21 mouse cellular contexts compared by ENCODE assay signal in genomic region chr4:45498345-45498744, GRCm38 (mm10). TPM values are rescaled to one million over a fixed set of nuclear protein-coding genes. Genes with fewer than 3 reads are reported as not detected.
DNase-seq lines count a peak whose midpoint lies in the region; ATAC-seq lines count a peak whose summit lies in the region.
"Had no signal": no experiment of that assay in that cellular context is flagged by ENCODE, and none has a peak within 500 bp of the region (broad histone marks: within the 10 kb centered on the region; RNA-seq: fewer than 3 reads in every experiment).

No protein-coding gene starts in this region.

- no peak for ATAC-seq in forebrain, embryonic 11.5 days (replicated peaks; ENCODE audit: low FRiP score)
- no peak for ATAC-seq in forebrain, embryonic 15.5 days (replicated peaks)
- ATAC-seq in hindbrain, embryonic 14.5 days (ENCODE audit: low FRiP score), result no peak
- no peak for ATAC-seq in neural tube, embryonic 11.5 days (ENCODE audit: insufficient read depth, low FRiP score, low TSS enrichment)

- no peaks in the 10 kb centered on the region for H3K36me3 ChIP-seq in forebrain, embryonic 11.5 days (ENCODE audit: control insufficient read depth, insufficient read depth, low read length)
- H3K36me3 ChIP-seq in forebrain, embryonic 15.5 days, result no peaks in the 10 kb centered on the region
- H3K36me3 ChIP-seq in hindbrain, embryonic 10.5 days, result no peaks in the 10 kb centered on the region
- no peaks in the 10 kb centered on the region for H3K36me3 ChIP-seq in hindbrain, embryonic 14.5 days (replicated peaks; ENCODE audit: control insufficient read depth, insufficient read depth)
- no peaks in the 10 kb centered on the region for H3K36me3 ChIP-seq in neural tube, embryonic 11.5 days (ENCODE audit: control insufficient read depth, insufficient read depth, low read length)
- no peaks in the 10 kb centered on the region for H3K36me3 ChIP-seq in limb, embryonic 10.5 days
- H3K36me3 ChIP-seq: kidney, embryonic 15.5 days; limb, embryonic 13.5 days had no signal

- H3K4me2 ChIP-seq in forebrain, embryonic 11.5 days (ENCODE audit: low read depth, low read length, severe bottlenecking), result no peak overlapping the region
- H3K4me2 ChIP-seq in forebrain, embryonic 15.5 days (replicated peaks), result no peak overlapping the region
- no peak overlapping the region for H3K4me2 ChIP-seq in hindbrain, embryonic 14.5 days (replicated peaks)
- H3K4me2 ChIP-seq in neural tube, embryonic 11.5 days (ENCODE audit: low read depth), result no peak overlapping the region
- H3K4me2 ChIP-seq: kidney, embryonic 15.5 days; limb, embryonic 13.5 days had no signal

- no peak for DNase-seq in forebrain, embryonic 11.5 days (ENCODE audit: low spot score)
- DNase-seq in hindbrain, embryonic 10.5 days (ENCODE audit: low spot score), result no peak
- DNase-seq in hindbrain, embryonic 14.5 days (ENCODE audit: low spot score), result no peak
- no peak for DNase-seq in neural tube, embryonic 11.5 days (ENCODE audit: low spot score)
- no peak for DNase-seq in neural tube, embryonic 10.5 days (ENCODE audit: extremely low spot score, low spot score)
- no peak for DNase-seq in limb, embryonic 10.5 days (ENCODE audit: low spot score)
- DNase-seq in gastrocnemius, adult 8-10 months (ENCODE audit: low spot score in 2 of 2), result no peak
- DNase-seq: adrenal gland, adult 2 months; cerebellum, adult 2 months; gastrocnemius, postnatal 10 days; heart, adult 11 months; heart, postnatal 4 days; lung, postnatal 10 days; midbrain, embryonic 14.5 days; right cerebral cortex, adult 18-20 months; thymus, postnatal 14 days had no signal

- no peaks in the 10 kb centered on the region for H3K9me3 ChIP-seq in forebrain, embryonic 11.5 days (ENCODE audit: control insufficient read depth, low read length)
- H3K9me3 ChIP-seq in forebrain, embryonic 15.5 days, result no peaks in the 10 kb centered on the region
- H3K9me3 ChIP-seq in hindbrain, embryonic 10.5 days, result no peaks in the 10 kb centered on the region
- no peaks in the 10 kb centered on the region for H3K9me3 ChIP-seq in hindbrain, embryonic 14.5 days (ENCODE audit: control insufficient read depth, low read length)
- no peaks in the 10 kb centered on the region for H3K9me3 ChIP-seq in neural tube, embryonic 11.5 days (ENCODE audit: control insufficient read depth, low read length)
- no peaks in the 10 kb centered on the region for H3K9me3 ChIP-seq in limb, embryonic 10.5 days (replicated peaks)
- H3K9me3 ChIP-seq: kidney, embryonic 15.5 days; limb, embryonic 13.5 days had no signal

- peak overlapping the region; percentile 25; the same call in 1 of the 2 replicates for H3K27ac ChIP-seq in forebrain, embryonic 11.5 days (ENCODE audit: low read depth, low read length)
- H3K27ac ChIP-seq in forebrain, embryonic 15.5 days (replicated peaks), result no peak overlapping the region
- H3K27ac ChIP-seq in hindbrain, embryonic 10.5 days, result peak overlapping the region; percentile 50; the same call in 1 of the 2 replicates
- H3K27ac ChIP-seq in hindbrain, embryonic 14.5 days, result no peak overlapping the region
- peak overlapping the region; percentile 1; the same call in 1 of the 2 replicates for H3K27ac ChIP-seq in neural tube, embryonic 11.5 days (ENCODE audit: low read depth, low read length)
- peak overlapping the region; percentile 47 for H3K27ac ChIP-seq in limb, embryonic 10.5 days
- H3K27ac ChIP-seq: limb, embryonic 13.5 days; liver, embryonic 14.5 days had no signal

- H3K4me3 ChIP-seq in forebrain, embryonic 11.5 days (ENCODE audit: low read depth, low read length), result no peak overlapping the region
- H3K4me3 ChIP-seq in forebrain, embryonic 15.5 days, result no peak overlapping the region
- H3K4me3 ChIP-seq in hindbrain, embryonic 10.5 days, result no peak overlapping the region
- no peak overlapping the region for H3K4me3 ChIP-seq in hindbrain, embryonic 14.5 days (replicated peaks; ENCODE audit: low read length)
- H3K4me3 ChIP-seq in neural tube, embryonic 11.5 days (ENCODE audit: low read depth, low read length), result no peak overlapping the region
- no peak overlapping the region for H3K4me3 ChIP-seq in limb, embryonic 10.5 days
- H3K4me3 ChIP-seq: kidney, embryonic 15.5 days; limb, embryonic 13.5 days; myocyte had no signal

- peaks cover 30% of the 10 kb centered on the region for H3K4me1 ChIP-seq in forebrain, embryonic 11.5 days (replicated peaks; ENCODE audit: control insufficient read depth, insufficient read depth, low read length)
- H3K4me1 ChIP-seq in forebrain, embryonic 15.5 days, result peaks cover 74% of the 10 kb centered on the region
- H3K4me1 ChIP-seq in hindbrain, embryonic 10.5 days (replicated peaks), result peaks cover 78% of the 10 kb centered on the region
- peaks cover 38% of the 10 kb centered on the region for H3K4me1 ChIP-seq in hindbrain, embryonic 14.5 days (replicated peaks; ENCODE audit: control insufficient read depth, insufficient read depth, low read length)
- H3K4me1 ChIP-seq in neural tube, embryonic 11.5 days (ENCODE audit: control insufficient read depth, insufficient read depth, low read length), result peaks cover 52% of the 10 kb centered on the region
- peaks cover 98% of the 10 kb centered on the region for H3K4me1 ChIP-seq in limb, embryonic 10.5 days

- no peaks in the 10 kb centered on the region for H3K27me3 ChIP-seq in forebrain, embryonic 11.5 days (ENCODE audit: control insufficient read depth, insufficient read depth, low read length)
- no peaks in the 10 kb centered on the region for H3K27me3 ChIP-seq in forebrain, embryonic 15.5 days
- H3K27me3 ChIP-seq in hindbrain, embryonic 10.5 days (ENCODE audit: insufficient read depth, poor library complexity, severe bottlenecking), result peaks cover 36% of the 10 kb centered on the region
- 0 out of 2 replicates have a peak, but pooled peaks cover 5% of the 10 kb centered on the region for H3K27me3 ChIP-seq in hindbrain, embryonic 14.5 days (ENCODE audit: control insufficient read depth, insufficient read depth, low read length)
- no peaks in the 10 kb centered on the region for H3K27me3 ChIP-seq in neural tube, embryonic 11.5 days (ENCODE audit: control insufficient read depth, insufficient read depth, low read length)
- H3K27me3 ChIP-seq in limb, embryonic 10.5 days (ENCODE audit: low read depth, poor library complexity, severe bottlenecking), result 0 out of 2 replicates have a peak, but pooled peaks cover 14% of the 10 kb centered on the region
- H3K27me3 ChIP-seq: kidney, embryonic 15.5 days had no signal

- peak overlapping the region; percentile 17; the same call in 1 of the 2 replicates for H3K9ac ChIP-seq in forebrain, embryonic 11.5 days (ENCODE audit: low read length)
- no peak overlapping the region for H3K9ac ChIP-seq in forebrain, embryonic 15.5 days (replicated peaks)
- no peak overlapping the region for H3K9ac ChIP-seq in hindbrain, embryonic 14.5 days
- no peak overlapping the region for H3K9ac ChIP-seq in neural tube, embryonic 11.5 days (ENCODE audit: low read length)
- H3K9ac ChIP-seq: kidney, embryonic 15.5 days; liver, embryonic 14.5 days had no signal

- WGBS in forebrain, embryonic 11.5 days, result 53% methylated on average over 5 of the region's 5 CpGs
- WGBS in forebrain, embryonic 15.5 days, result 53% methylated on average over 5 of the region's 5 CpGs
- 44% methylated on average over 5 of the region's 5 CpGs for WGBS in hindbrain, embryonic 10.5 days
- 50% methylated on average over 5 of the region's 5 CpGs for WGBS in hindbrain, embryonic 14.5 days
- 48% methylated on average over 5 of the region's 5 CpGs for WGBS in neural tube, embryonic 11.5 days
- 56% methylated on average over 5 of the region's 5 CpGs for whole genome bisulfite sequencing in limb, embryonic 10.5 days

RNA-seq across cellular contexts. Expression of gene Shb, which starts 33.9 kb away (rescaled TPM):
- 8.2 and 9.7 TPM in 2 replicates for polyA plus RNA-seq in forebrain, embryonic 11.5 days (2014; fragmentation: Nextera tagmentation; extraction: Ambion mirVana)
- 13.1 and 13.3 TPM in 2 replicates for polyA plus RNA-seq in forebrain, embryonic 15.5 days (2015; fragmentation: Nextera tagmentation; extraction: Ambion mirVana)
- polyA plus RNA-seq in hindbrain, embryonic 10.5 days (2016; fragmentation: Nextera tagmentation; extraction: Ambion mirVana), result 3.2 and 3.7 TPM in 2 replicates
- polyA plus RNA-seq in hindbrain, embryonic 14.5 days (2014; fragmentation: Nextera tagmentation; extraction: Ambion mirVana), result 8.7 and 9.9 TPM in 2 replicates
- 6.1 and 7.5 TPM in 2 replicates for polyA plus RNA-seq in neural tube, embryonic 11.5 days (2014; fragmentation: Nextera tagmentation; extraction: Ambion mirVana)
- polyA plus RNA-seq in limb, embryonic 10.5 days (2016; fragmentation: Nextera tagmentation; extraction: Ambion mirVana), result 4.3 and 4.8 TPM in 2 replicates
- total RNA-seq in gastrocnemius, adult 8-10 months (2022), result 1 to 10 TPM; 4.1 to 8.8 (median 6.6) TPM

Comparison
In these comparisons a context has a peak if more than half of its experiments do, and no peak if none do; other contexts are left out.
1. H3K27ac ChIP-seq: peak in forebrain, embryonic 11.5 days (single experiment), hindbrain, embryonic 10.5 days (single experiment), neural tube, embryonic 11.5 days (single experiment) and limb, embryonic 10.5 days (single experiment); none in forebrain, embryonic 15.5 days (single experiment) and hindbrain, embryonic 14.5 days (single experiment).